Mouse (Mus musculus): ENCODE data around the gene Ins1. TPM values are rescaled to one million over a fixed set of nuclear protein-coding genes. Genes with fewer than 3 reads are reported as not detected.

Gene Ins1
- polyA plus RNA-seq (2017; shearing (Covaris generic)) = not detected

DNA sequence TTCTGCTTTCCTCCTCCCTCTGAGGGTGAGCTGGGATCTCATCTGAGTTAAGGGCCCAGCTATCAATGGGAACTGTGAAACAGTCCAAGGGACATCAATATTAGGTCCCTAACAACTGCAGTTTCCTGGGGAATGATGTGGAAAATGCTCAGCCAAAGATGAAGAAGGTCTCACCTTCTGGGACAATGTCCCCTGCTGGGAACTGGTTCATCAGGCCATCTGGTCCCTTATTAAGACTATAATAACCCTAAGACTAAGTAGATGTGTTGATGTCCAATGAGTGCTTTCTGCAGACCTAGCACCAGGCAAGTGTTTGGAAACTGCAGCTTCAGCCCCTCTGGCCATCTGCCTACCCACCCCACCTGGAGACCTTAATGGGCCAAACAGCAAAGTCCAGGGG lies at the start of gene Ins1:
Ins1 (plus strand) TSS at position 301 of the 400 bp plus-strand sequence.
- ATAC-seq = no peak
